Mouse (Mus musculus): Measurements from ENCODE around the gene Txk. TPM values are rescaled to one million over a fixed set of nuclear protein-coding genes. Genes with fewer than 3 reads are reported as not detected.

Gene Txk
- polyA plus RNA-seq, 1 experiment from 2014 or later, result not detected

DNA sequence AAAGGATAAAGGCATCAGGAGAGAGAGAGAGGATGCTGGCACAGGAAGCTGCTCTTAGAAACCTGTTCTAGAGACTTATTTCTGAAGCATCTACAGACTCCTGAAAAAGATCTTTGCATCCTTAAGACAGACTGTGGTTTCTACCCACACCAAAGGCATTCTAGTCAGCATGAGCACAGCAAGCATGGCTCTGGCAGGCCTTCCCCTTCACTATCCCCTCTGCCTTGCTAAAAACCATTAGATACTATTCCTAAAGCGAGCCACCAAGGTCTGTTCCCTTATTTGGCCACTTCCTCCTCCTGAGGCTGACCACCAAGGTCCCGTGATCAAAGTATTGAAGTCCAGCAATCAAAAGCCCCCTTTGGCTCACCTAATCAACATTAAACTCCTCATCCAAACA lies 23.6 kb upstream of the Txk start:
- H3K9me3 ChIP-seq, result no peaks in the 10 kb centered on the region
- no peak for ATAC-seq (ENCODE audit: insufficient number of reproducible peaks, insufficient read depth, low FRiP score, low TSS enrichment, low read depth)
- no peak overlapping the region for H3K9ac ChIP-seq (replicated peaks)
- H3K4me2 ChIP-seq, result no peak overlapping the region
- H3K36me3 ChIP-seq, result no peaks in the 10 kb centered on the region
- H3K27ac ChIP-seq, result no peak overlapping the region
- H3K4me1 ChIP-seq (replicated peaks), result peaks cover 4% of the 10 kb centered on the region
- H3K27me3 ChIP-seq, result no peaks in the 10 kb centered on the region
- 69% methylated on average over 2 of the region's 2 CpGs for WGBS
- H3K4me3 ChIP-seq (replicated peaks), result no peak overlapping the region

DNA sequence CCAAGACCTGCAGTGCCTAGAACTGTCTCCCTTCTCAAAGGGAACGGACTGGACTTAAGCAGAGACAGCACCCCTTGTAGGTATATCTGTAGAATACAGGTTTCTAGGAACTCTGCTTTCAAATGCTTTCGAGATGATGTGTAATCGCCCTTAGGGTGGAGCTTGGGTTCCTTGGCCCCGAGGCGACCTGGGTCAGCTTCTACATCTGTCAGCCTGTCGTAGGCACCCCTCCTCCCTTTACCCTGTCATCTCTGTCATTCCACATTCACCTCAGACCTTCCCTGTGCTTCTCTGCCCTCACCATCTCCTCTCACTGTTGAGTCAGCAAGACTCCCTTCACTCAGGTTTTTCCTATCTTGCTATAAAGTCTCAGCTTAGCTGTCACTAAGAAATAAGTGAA lies 17.3 kb upstream of the Txk start:
- H3K4me3 ChIP-seq (replicated peaks), result no peak overlapping the region
- H3K36me3 ChIP-seq, result no peaks in the 10 kb centered on the region
- peaks cover 4% of the 10 kb centered on the region for H3K4me1 ChIP-seq (replicated peaks)
- H3K27me3 ChIP-seq, result no peaks in the 10 kb centered on the region
- ATAC-seq (ENCODE audit: insufficient number of reproducible peaks, insufficient read depth, low FRiP score, low TSS enrichment, low read depth), result no peak
- H3K4me2 ChIP-seq, result no peak overlapping the region
- H3K9ac ChIP-seq (replicated peaks), result no peak overlapping the region
- no peaks in the 10 kb centered on the region for H3K9me3 ChIP-seq
- WGBS, result 57% methylated on average over 6 of the region's 6 CpGs
- no peak overlapping the region for H3K27ac ChIP-seq

DNA sequence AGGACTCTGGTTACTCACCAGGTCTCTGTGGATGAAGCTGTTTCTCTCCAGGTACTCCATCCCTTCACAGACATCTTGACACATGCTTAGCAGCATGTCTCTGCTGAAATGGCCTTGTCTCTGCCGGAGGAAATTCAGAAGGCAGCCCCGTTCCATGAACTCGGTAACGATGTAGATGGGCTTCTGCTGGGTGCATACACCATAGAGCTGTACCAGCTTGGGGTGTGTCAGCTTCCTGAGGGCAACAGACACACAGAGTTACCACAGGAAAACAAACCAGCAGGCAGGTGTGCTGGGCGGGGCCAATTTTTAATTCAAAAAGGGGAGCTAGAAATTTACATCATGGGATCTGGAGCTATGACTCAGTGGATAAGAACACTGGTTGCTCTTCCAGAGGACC lies 11.0 kb upstream of the Txk start:
- Histone ChIP-seq H3K9me3 (0 out of 2 replicates have a peak, but pooled peaks cover 5% of the 10 kb centered on the region), H3K36me3 (0 out of 2 replicates have a peak, but pooled peaks cover 4% of the 10 kb centered on the region), H3K4me2 (no peak overlapping the region), H3K27ac (no peak overlapping the region), H3K4me3 (replicated peaks) (no peak overlapping the region), H3K4me1 (replicated peaks) (no peaks in the 10 kb centered on the region), H3K9ac (replicated peaks) (no peak overlapping the region), H3K27me3 (no peaks in the 10 kb centered on the region)
- no peak for ATAC-seq (ENCODE audit: insufficient number of reproducible peaks, insufficient read depth, low FRiP score, low TSS enrichment, low read depth)
- WGBS, result 84% methylated on average over 5 of the region's 5 CpGs

DNA sequence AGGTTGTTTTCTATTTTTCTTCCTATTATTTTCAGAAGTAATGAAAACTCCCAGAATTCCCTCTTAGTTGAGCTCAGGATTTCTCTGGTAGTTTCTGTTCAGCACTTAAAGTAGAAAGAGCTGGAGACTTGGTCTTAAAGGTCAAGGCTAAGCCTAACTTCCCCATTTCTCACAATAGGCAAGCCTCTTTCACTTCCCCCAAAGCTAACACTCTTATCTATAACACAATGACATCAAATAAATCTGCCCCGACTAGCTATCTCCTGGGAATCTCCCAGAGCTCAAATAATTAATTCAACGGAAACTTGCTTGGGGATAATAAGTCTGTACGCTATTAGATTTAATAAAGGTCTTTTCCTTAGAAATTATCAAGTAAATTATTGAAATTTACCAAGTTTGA lies 10.4 kb upstream of the Txk start:
- Histone ChIP-seq H3K4me1 (replicated peaks) (no peaks in the 10 kb centered on the region), H3K36me3 (0 out of 2 replicates have a peak, but pooled peaks cover 4% of the 10 kb centered on the region), H3K27ac (no peak overlapping the region), H3K9me3 (0 out of 2 replicates have a peak, but pooled peaks cover 5% of the 10 kb centered on the region), H3K9ac (replicated peaks) (no peak overlapping the region), H3K4me3 (replicated peaks) (no peak overlapping the region), H3K27me3 (no peaks in the 10 kb centered on the region), H3K4me2 (no peak overlapping the region)
- no peak for ATAC-seq (ENCODE audit: insufficient number of reproducible peaks, insufficient read depth, low FRiP score, low TSS enrichment, low read depth)
- 88% methylated on average over 3 of the region's 3 CpGs for WGBS

DNA sequence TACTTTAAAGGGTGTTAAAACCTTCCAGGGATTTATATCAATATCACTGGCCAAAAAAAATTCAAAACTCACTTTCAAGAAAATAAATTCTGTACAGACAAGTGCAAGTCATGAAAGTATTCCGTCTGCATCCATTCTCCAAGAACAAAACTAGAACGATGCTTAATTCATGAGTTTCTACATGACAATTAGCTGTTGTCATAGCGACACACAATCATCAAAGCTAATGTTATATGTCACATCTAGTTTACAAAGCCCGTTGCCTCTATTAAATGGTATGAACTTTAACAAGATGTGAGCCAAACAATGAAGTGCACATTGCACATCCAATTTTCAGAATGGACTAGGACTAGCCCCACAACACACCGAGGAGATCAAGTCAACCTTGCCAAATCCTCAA lies 9.2 kb upstream of the Txk start:
- no peak for ATAC-seq (ENCODE audit: insufficient number of reproducible peaks, insufficient read depth, low FRiP score, low TSS enrichment, low read depth)
- Histone ChIP-seq H3K4me2 (no peak overlapping the region), H3K27ac (no peak overlapping the region), H3K4me3 (replicated peaks) (no peak overlapping the region), H3K4me1 (replicated peaks) (no peaks in the 10 kb centered on the region), H3K36me3 (0 out of 2 replicates have a peak, but pooled peaks cover 4% of the 10 kb centered on the region), H3K9me3 (0 out of 2 replicates have a peak, but pooled peaks cover 5% of the 10 kb centered on the region), H3K27me3 (no peaks in the 10 kb centered on the region), H3K9ac (replicated peaks) (no peak overlapping the region)
- WGBS, result 93% methylated on average over 5 of the region's 5 CpGs

DNA sequence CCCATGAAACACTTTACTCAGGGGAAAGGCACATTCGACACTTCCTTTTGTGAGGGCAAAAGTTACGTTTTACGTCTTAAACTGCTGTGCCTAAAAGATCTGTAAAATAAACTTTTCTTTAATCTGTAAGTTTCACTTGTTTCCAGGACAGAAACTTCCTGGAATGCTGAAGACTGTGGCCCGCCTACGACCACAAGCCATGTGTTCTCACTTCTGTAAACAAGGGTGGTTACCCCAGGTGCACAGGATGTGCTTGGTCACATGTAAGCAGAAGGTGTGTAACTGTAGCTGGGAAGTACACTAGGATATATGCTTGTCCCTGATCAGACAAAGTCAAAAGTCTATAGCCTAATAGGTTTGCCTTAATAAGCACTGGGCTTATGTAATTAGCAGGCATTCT lies 8.7 kb upstream of the Txk start:
- Histone ChIP-seq H3K4me1 (replicated peaks) (no peaks in the 10 kb centered on the region), H3K4me3 (replicated peaks) (no peak overlapping the region), H3K4me2 (no peak overlapping the region), H3K27me3 (no peaks in the 10 kb centered on the region), H3K36me3 (0 out of 2 replicates have a peak, but pooled peaks cover 4% of the 10 kb centered on the region), H3K9me3 (0 out of 2 replicates have a peak, but pooled peaks cover 5% of the 10 kb centered on the region), H3K9ac (replicated peaks) (no peak overlapping the region), H3K27ac (no peak overlapping the region)
- no peak for ATAC-seq (ENCODE audit: insufficient number of reproducible peaks, insufficient read depth, low FRiP score, low TSS enrichment, low read depth)
- WGBS, result 60% methylated on average over 5 of the region's 5 CpGs

DNA sequence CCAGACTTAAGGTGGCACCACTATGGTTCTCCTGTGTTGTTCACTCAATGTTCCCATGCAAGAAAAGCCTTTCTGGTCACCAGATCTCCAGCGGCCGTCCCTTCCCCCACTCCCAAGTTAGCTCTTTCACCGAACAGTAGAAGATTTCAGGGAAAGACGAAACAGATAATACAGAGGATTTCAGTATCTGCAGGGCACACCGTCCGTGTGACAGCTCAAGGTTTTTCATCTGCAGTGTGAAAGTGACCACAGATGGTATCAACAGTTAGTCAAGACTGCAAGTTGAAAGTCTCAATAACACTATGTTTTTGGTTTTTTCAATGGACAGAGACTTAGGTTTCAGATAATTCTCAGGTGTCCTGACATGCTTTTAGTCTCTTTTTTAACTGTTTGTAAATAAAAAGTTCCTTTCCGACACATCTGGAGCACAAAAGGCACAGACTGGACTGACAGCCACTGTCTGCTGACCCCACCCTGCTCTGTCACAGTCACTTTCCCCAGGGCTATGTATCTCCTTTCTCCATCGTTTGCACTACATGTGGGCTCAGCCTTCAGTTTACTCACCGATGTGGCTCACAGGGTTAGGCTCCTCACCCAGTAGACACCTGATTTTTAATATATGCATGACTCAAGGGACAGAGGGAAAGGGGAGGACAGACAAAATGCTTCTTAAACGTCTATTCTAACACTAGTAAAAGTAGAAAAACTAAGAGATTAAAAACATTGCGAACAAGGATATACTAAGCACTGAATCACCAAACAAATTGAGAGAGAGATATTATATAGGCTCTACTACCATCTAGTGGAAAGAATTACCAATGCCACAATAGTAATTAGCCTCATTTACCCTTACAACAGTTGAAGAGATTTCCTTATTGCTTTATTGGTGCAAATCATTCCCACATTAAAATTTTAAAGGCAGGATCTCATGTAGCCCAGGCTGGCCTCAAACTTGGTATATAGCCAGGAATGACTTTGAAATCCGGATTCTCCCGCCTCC lies 6.6 kb upstream of the Txk start:
- H3K4me2 ChIP-seq, result no peak overlapping the region
- no peak overlapping the region for H3K9ac ChIP-seq (replicated peaks)
- H3K27me3 ChIP-seq, result no peaks in the 10 kb centered on the region
- no peak overlapping the region for H3K27ac ChIP-seq
- no peak for ATAC-seq (ENCODE audit: insufficient number of reproducible peaks, insufficient read depth, low FRiP score, low TSS enrichment, low read depth)
- H3K9me3 ChIP-seq, result 0 out of 2 replicates have a peak, but pooled peaks cover 5% of the 10 kb centered on the region
- H3K4me1 ChIP-seq (replicated peaks), result no peaks in the 10 kb centered on the region
- H3K36me3 ChIP-seq, result 0 out of 2 replicates have a peak, but pooled peaks cover 4% of the 10 kb centered on the region
- no peak overlapping the region for H3K4me3 ChIP-seq (replicated peaks)
- WGBS, result 69% methylated on average over 13 of the region's 13 CpGs

DNA sequence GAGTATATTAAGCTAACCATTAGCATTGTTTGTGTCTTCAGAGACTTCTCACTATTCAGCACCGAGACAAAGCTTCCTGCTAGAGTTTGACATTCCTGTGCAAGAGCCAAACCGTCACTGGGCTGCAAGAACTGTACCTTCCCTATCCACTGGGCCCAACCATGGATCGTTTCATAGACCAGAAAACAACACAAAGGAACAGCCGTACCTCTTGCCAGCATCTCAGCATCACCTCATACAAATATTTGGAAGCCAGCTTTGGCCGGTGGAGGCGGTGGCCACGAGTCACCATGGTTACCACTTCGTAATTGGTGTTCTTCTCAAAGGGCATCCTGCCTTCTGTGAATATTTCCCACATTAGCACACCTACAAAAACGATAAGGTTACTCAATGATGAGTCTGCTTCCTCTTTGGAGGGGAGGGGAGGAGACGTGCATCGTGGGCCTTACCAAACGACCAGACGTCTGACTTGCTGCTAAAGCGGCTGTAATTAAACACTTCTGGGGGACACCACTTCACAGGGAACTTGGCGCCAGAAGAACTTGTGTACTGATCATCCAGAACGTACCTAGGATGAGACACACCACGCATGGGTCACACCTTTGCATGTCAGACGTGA lies 4.7 kb upstream of the Txk start:
- Histone ChIP-seq H3K9me3 (0 out of 2 replicates have a peak, but pooled peaks cover under 1% of the 10 kb centered on the region), H3K4me3 (replicated peaks) (no peak overlapping the region), H3K9ac (replicated peaks) (no peak overlapping the region), H3K4me2 (no peak overlapping the region), H3K36me3 (no peaks in the 10 kb centered on the region), H3K4me1 (replicated peaks) (no peaks in the 10 kb centered on the region), H3K27ac (no peak overlapping the region), H3K27me3 (no peaks in the 10 kb centered on the region)
- no peak for ATAC-seq (ENCODE audit: insufficient number of reproducible peaks, insufficient read depth, low FRiP score, low TSS enrichment, low read depth)
- WGBS, result 77% methylated on average over 18 of the region's 18 CpGs

DNA sequence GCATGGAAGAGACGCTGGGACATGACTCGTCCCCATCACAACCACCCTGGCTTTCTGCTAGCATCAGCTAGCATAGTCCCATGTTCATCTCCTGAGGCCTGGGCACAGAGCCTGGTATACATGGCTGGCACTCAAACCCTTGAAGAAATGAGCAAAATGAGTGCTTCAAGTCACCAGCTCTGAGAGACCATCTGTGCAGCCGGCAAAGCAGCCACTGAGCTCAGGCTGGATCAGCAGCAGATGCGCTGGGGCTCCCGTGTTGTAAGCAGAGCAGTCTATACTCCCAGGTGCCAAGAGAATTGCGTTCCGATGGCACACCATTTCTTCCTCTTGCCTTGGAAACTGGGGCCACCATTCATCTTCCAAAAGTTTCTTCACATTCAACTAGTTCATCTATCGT lies 3.4 kb upstream of the Txk start:
- ATAC-seq (ENCODE audit: insufficient number of reproducible peaks, insufficient read depth, low FRiP score, low TSS enrichment, low read depth), result no peak
- Histone ChIP-seq H3K36me3 (no peaks in the 10 kb centered on the region), H3K4me3 (replicated peaks) (no peak overlapping the region), H3K4me1 (replicated peaks) (no peaks in the 10 kb centered on the region), H3K27me3 (no peaks in the 10 kb centered on the region), H3K9ac (replicated peaks) (no peak overlapping the region), H3K9me3 (no peaks in the 10 kb centered on the region), H3K4me2 (no peak overlapping the region), H3K27ac (no peak overlapping the region)
- 88% methylated on average over 8 of the region's 8 CpGs for WGBS

DNA sequence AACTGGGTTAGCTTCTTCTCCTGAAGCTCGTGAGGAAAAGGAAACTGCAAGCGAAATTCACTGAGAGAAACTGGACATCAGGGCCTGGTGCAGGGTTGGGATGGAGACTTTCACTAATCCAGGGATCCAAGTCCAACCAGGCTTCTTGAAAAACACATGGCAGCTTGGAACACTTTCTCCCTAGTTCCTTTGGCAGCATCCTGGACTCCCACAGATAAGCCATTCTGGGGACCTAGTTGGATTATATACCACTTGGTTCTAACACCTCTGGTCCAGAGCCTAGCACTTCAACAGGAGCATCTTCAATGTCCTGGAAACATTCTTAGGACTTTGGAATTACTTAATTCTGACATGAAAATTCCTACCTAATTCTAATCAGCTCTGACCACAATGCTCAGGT lies 2.5 kb upstream of the Txk start:
- Histone ChIP-seq H3K36me3 (no peaks in the 10 kb centered on the region), H3K9me3 (no peaks in the 10 kb centered on the region), H3K27me3 (no peaks in the 10 kb centered on the region), H3K4me1 (replicated peaks) (no peaks in the 10 kb centered on the region), H3K27ac (no peak overlapping the region), H3K9ac (replicated peaks) (no peak overlapping the region), H3K4me3 (replicated peaks) (no peak overlapping the region), H3K4me2 (no peak overlapping the region)
- ATAC-seq (ENCODE audit: insufficient number of reproducible peaks, insufficient read depth, low FRiP score, low TSS enrichment, low read depth), result no peak
- 74% methylated on average over 2 of the region's 2 CpGs for WGBS

DNA sequence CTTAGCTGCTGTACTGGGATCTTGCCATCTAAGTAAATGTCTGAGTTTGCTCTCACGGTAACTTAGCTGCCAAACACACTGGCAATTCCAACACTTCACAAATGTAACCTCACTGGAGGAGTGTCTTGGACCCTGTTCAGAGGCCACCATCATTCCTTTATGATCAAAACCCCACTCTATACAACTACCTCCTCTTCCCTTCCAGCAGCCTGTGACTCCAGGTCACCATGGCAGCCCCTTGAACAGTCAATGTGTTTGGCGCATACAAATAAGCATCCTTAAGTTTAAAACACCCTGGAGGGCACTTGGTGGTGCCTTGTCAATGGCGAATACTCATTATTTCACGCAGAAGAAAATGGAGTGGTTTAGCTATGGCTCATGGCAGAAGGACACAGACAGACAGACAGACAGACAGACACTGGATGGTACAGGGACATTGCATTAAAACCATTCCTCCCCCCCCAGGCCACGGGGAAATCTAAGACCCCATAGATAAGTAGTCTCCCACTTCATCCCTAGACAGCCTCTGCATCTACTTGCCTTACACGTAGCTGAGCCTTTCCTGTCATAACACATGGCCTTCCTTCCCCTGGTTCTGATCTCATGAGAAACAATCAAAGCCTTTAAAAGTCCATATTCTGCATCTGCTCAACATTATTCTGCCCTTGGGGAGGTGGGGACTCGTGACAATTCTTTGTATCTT lies 1.4 kb downstream of the Txk start:
- Histone ChIP-seq H3K27me3 (no peaks in the 10 kb centered on the region), H3K4me1 (replicated peaks) (no peaks in the 10 kb centered on the region), H3K36me3 (no peaks in the 10 kb centered on the region), H3K9ac (replicated peaks) (no peak overlapping the region), H3K4me2 (no peak overlapping the region), H3K4me3 (replicated peaks) (no peak overlapping the region), H3K9me3 (no peaks in the 10 kb centered on the region), H3K27ac (no peak overlapping the region)
- ATAC-seq (ENCODE audit: insufficient number of reproducible peaks, insufficient read depth, low FRiP score, low TSS enrichment, low read depth), result no peak
- 89% methylated on average over 7 of the region's 7 CpGs for WGBS

All from limb, embryonic 12.5 days (tissue).